Mouse (Mus musculus) lung, postnatal 4 days (tissue): Measurements from ENCODE around the gene Nxnl2.
"Not testable (repeated sequence)": the region's sequence is repeated elsewhere in the genome, so short reads cannot be mapped to it uniquely, and the experiment has no call there.

Experiments
- DNase-seq, 2 experiments: peaks; one replicate each; pipeline ENCODE4 v3.0.0; 2021

Nxnl2 gene

DNA sequence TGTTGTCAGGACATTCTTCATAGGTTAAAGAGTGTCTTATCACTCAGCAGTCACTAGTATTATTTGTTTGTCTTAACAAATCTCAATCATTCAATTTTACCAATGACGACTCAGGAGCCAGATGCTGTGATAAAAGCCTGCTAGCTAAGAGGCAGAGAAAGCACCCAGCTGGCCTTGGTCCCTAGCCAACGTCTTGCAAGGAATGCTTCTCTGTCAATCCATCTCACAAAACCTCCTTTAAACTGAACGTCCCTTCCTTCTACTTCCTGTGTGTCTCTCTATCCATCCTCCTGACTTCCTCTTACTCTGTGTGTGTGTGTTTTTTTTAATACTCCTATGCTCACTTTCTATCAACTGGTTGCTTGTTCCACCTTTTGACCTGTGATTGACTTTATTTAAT lies 8.5 kb downstream of the Nxnl2 start:
- peak; percentile 38 to 70 for DNase-seq

DNA sequence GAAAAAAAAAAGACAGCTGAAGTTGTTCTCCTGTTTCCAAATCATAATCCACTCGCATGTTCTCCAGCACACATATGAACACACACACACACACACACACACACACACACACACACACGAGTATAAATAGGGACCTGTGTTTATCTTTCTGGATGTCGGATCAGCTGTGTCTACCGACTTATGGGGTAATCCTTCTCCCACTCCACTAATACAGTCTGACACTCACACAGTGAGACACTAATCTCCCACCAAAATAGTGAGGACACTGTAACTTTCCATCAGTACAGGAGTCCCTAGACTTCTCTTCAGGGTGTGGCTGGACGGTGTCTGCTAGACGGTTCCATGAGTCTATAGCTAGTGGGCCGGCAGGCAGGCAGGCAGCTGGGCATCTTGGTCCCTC lies 11.4 kb downstream of the Nxnl2 start:
- no peak for DNase-seq

DNA sequence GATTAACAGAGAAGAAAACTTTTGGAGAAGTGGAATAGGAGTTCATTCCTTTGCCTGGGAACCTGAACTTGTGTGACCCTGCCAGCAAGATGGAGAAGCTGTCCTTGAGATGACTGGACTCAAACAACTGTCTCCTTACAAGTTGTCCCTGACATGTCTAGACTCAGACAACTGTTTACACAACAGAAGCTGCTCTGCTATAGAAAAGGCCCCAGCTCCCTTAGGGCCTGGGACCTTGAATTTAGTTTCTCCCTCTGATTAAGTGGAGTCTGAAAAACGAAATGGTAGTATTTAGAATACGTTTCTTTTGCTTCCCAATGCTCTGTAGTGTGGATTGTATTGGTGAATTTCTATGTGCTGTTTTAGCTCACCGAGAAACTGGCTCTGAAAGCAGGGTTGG lies 14.1 kb downstream of the Nxnl2 start:
- no peak for DNase-seq

DNA sequence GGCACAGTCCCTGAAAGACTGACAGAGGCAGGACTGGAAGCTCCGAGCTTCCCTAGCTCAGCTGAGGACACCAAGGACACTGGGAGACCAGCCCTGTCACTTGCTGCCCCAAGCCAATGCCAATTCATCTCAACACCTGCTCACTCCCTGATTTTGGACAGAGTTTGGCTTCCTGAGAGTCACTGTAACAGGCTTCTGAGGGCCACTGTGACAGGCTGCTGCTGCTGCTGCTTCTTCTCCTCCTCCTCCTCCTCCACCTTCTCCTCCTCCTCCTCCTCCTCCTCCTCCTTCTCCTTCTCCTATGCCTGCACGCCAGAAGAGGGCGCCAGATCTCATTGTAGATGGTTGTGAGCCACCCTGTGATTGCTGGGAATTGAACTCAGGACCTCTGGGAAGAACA lies 19.5 kb downstream of the Nxnl2 start:
- no peak for DNase-seq

DNA sequence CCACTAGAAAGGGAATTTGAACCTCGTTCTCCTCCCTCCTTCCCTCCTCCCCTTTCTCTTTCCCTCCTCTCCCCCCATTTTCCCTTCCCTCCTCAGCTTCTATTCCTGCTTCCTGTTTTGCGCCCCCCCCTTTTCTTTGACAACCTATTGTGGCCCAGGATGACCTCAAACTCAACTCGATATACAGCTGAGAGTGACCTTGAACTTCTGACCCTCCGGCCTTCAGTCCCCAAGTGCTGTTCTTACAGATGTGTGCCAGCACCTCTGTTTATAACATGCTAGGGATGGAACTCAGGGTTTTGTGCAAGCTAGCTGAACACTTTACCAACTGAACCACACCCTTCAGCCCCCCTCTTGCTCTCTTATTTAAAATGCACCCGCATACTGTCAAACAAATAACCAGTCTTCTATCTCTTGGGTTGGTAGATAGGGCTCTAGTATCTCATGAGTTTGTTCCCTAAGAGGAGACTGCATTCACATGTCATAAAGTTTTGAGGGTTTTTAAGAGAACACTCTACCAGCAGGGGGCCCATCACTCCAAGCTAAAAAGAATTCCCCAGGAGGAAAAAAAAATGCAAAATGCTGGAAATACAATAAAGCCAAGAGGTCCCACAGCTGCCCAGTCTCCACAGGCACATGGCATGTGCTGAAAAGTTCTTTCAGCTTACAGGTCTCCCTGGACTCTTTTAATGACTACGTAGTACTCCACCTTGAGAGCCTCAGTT lies 20.8 kb downstream of the Nxnl2 start:
- DNase-seq = peak in 1 of 2 experiments; percentile 47

DNA sequence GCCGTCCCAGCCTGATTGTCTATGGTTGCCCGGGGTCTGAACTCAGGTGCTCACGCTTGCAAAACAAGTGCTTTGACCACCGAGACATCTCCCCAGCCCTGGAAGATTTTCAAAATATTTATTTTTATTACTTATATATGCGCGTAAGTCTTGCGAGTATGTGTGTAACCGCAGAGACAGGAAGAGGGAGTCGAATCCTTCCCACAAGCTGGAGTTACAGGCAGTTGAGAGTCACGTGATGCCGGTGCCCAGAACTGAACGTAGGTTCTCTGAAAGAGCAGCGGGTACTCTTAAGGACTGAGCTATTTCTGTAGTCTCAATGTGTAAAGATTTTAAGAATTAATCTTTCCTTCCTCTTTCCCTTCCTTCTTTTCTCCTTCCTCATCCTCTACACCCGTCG lies 23.1 kb downstream of the Nxnl2 start:
- DNase-seq = no peak

DNA sequence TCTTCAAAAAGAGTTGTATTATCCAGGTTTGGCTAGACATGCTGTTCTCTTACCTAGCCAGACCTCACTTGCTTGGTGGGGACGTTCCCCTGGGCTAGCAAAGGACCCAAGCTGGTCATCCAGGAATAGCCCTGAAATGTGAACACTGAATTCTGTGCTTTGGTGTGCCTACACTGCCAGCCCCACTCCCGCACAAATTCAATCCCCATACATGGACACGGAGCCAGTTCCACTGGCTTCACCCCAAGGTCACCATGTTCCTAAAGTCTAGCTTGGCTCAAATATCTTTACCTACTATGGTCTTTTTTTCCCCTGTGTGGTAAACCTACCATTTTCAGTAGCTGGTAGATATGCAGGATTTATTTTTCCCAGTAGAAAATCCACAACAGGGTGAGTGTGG lies 26.9 kb downstream of the Nxnl2 start:
- DNase-seq = no peak

DNA sequence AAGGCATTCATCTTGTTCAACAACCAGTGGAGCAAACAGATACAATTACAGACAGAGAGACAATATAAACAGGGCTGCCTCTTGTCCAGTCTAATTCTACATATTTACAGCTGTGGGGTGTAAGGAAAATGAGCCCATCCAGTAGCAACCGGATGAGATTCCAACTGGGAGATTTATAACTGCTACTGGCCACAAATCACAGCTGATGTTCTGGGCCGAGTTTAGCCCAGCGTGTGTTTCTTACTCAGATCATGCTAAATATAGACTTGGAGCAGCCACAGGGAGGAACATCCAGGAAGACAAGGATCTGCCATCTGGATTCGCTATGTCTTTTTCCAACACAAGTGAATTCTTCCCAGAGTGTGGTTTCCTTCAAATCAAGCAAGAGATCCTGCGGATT lies 27.4 kb downstream of the Nxnl2 start:
- peak; percentile 15 to 44 for DNase-seq

DNA sequence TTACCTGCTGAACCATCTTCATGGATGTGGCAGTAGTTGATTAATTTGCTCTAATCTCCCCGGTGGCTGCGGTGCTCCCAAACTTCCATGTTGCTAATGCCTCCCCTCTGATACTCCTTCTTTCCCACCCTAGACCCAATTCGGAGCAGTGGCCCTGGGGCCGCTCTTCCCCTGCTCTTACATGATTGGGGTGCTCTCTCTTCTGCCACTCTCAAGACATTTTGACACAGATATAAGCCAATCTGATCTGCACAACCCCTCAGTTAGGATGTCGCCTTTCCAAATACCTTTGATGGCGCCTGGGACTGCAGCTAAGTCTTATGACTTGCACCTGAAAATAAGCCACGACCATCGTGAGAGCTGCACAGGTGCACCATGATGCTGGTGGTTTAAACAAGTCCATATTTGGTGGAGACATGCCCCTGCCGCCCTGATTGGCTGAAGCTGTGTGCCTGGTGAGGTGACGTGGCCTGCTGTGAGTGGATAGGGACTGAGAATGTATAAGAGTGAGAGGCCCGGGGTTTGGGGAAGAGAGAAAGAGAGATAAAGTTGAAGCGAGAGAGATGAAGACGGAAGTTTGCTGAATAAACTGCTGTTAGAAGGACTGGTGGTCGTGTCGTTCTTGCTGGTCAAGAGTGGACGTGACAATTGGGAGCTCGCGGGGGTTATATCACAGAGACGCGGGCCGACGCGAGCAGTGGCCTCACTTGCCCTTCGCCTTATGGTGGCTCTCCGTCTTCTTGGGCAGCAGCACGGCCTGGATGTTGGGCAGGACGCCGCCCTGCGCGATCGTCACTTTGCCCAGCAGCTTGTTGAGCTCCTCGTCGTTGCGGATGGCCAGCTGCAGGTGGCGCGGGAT lies 31.4 kb downstream of the Nxnl2 start:
- DNase-seq = not testable (repeated sequence)

DNA sequence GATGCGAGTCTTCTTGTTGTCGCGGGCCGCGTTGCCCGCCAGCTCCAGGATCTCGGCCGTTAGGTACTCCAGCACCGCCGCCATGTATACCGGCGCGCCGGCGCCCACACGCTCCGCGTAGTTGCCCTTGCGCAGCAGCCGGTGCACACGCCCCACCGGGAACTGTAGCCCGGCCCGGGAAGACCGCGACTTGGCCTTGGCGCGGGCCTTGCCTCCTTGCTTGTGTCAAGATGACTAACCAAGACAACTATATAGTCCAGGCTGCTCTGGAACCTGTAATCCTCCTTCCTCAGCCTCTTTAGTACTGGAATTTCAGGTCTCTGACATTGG lies 32.0 kb downstream of the Nxnl2 start:
- DNase-seq = peak; percentile 69 to 70

DNA sequence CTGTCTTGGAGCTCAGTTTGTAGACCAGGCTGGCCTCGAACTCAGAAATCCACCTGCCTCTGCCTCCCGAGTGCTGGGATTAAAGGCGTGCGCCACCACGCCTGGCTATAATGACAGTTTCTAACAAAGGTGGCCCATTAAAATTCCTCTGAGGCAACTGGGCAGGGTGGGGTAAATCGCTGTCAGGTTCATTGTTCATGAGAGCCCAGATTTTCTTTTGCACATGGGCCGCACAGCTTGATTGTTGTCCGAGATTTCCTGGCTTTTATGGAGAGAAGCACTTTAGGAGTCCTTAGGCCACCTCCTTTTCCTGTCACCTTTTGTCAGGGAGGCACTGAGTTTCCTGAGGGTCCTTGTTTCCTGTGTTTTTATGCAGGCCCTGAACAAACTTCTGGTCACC lies 32.6 kb downstream of the Nxnl2 start:
- DNase-seq = no peak

DNA sequence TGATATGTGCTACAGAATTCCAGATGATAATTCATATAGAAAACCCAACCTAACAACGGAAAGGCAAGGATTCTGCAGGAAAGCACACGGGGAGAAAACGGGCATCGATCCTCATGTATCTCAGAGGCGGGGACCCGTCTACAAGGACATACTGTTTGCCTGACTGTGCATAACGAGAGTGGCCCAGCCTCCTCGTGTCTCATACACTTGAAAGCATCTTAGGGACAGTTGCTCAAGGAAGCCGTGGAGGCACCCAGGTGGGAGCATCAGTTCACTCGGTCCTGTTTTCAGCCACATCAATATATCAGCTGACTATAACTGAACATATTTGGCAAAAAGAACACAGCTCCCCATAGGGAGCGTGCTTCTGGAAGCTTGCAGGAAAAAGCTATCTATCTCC lies 33.3 kb downstream of the Nxnl2 start:
- not testable (repeated sequence) for DNase-seq

DNA sequence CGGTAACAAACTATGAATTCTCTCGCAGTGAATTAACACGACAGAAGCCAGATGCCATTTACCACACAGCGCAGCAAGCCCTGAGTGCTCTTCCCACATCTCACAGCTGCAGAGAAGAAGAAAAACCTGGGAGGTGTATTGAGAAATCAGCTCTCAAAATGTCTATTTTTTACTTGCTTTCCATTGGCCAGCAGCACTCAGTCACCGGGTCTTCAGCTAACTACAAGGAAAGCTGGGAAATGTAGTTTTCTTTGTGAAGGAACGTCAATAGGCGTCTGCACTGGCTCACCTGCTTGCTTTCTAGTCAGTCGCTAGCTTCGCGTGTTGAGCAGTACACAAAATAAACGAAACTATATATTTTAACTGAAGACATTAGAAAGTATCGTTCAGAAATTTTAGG lies 37.1 kb downstream of the Nxnl2 start:
- DNase-seq = no peak

DNA sequence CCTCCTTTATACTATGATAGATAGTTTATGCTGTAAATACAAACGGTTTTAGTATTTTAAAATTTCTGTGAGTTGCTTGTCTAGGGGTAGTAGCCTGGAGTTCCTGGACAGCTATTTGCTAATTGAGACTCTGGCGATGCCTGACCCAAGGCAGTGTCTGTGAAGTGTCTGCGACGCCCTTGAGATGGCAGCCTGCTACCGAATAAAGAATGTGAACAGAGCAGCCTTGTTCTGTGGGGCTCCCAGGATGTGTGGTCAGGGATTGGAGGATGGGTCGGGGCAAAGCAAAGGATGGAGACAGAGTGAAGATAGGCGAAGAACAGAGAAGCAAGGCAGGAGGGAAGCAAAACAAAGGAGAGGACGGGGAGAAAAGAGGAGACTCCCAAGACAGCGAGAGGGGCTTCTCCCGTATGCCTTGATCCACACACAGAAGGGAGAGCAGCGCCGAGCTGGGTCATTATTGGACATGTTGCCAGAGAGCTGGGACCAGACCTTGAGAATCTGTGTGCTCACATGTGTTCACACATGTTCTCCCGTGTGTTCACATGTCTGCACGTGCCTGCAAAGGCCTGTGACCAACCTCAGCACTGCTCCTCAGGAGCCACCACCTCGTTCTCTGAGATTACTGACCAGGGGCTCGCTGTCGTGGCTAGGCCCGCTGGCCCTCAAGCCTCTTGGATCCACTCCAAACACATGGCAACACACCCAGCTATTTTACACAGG lies 37.7 kb downstream of the Nxnl2 start:
- peak; percentile 49 to 57 for DNase-seq

DNA sequence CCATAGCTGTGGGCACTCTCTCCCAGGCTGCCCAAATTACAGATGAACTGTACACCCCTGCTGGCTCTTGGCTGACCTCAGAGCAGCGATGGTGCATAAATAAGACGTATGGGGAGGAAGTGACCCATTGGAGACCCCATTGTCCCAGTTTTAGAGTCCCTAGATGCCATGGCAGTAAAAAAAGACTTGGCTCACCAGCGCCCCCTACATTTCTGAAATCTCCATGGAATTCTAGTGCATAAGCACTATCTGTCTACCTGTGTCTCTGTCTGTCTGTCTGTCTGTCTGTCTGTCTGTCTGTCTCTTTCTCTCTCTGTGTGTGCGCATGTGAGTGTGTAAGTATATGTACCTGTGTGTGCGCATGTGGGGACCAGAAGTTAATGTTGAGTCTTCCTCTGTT lies 39.8 kb downstream of the Nxnl2 start:
- DNase-seq = no peak

DNA sequence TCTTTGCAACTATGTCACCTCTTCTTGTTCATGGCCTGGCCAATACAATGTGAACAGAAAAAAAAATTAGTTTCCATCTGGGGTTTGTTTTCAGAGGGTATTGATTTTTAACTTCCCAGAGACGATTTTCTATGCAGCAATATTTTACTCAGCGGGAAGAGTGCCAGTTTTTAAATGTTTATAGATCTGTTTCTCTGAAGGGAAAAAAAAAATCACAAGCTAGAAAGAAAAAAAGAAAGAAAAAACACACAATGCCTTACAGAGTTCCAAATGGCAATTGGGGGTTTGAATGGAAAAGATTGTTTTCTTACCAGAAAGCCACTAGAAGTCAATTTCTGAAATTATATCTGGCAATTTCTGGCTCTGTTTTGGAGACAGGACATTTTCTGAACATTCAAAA lies 43.9 kb downstream of the Nxnl2 start:
- no peak for DNase-seq

DNA sequence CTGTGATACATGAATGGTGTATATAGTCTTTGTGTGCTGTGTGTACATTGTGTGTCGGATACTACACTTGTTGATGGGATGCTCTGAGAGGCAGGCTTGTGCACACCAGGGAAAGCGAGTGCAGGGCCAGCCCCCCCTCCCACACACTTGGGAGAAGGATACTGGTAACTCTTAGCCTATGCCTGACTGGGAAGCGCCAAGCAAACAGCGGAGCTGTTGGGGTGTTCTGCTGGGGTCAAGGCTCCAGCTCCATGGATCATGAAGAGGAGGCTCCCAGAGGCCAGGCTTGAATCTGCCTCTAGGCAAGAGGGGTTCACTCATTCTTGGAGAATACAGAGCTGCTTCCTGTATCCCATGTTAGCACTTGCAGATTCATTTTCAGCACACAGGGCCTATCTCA lies 50.1 kb downstream of the Nxnl2 start:
- DNase-seq = no peak

DNA sequence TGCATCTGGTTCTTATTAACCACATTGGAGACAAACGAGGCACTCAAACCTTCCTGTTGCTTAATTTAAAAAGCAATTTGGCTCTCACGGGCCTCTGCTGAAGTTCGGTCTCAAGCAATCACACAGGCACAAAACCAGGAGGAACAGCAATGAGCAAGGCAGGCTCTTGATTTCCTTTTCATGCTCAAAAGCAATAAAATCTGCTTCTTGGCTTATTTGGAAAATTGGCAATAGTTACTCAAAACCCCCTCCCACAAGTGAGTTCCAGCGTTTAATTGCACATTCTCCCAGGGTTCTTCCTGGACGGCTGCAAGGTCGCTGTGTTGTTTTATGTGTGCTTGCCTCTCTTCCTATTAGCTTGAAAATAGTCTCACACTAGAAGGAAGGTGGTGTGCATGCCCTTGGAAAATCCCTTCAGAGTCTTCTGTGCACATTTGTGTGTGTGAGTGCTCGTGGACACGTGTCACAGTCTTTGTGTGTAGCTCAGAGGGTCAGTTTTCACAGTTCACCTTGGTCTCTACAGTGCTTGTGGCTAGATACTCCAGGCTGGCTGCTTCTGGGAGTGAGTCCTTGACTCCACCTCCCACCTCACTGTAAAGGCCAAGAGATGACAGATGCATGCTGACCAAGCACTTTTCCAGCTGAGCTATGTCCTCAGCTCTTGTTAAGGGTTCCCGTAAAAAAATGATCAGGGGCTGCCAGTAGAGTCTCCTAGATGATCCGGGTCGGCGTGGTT lies 50.8 kb downstream of the Nxnl2 start:
- DNase-seq = peak; percentile 12 to 29
